22 mouse cellular contexts compared by ENCODE assay signal in genomic region chr9:35057631-35058030, GRCm38 (mm10).
DNase-seq lines count a peak whose midpoint lies in the region; ATAC-seq and TF ChIP-seq lines count a peak whose summit lies in the region.
"Had no signal": no experiment of that assay in that cellular context is flagged by ENCODE, and none has a peak within 500 bp of the region (broad histone marks: within the 10 kb centered on the region; RNA-seq: fewer than 3 reads in every experiment).

No protein-coding gene starts in this region.

- peaks cover 13% of the 10 kb centered on the region for H3K36me3 ChIP-seq in intestine, embryonic 14.5 days (ENCODE audit: control insufficient read depth, insufficient read depth, low read length)
- H3K36me3 ChIP-seq in intestine, postnatal 0 days (ENCODE audit: control insufficient read depth, insufficient read depth): peaks cover 33% of the 10 kb centered on the region
- H3K36me3 ChIP-seq in kidney, embryonic 15.5 days: peaks cover 13% of the 10 kb centered on the region
- H3K36me3 ChIP-seq: forebrain, embryonic 15.5 days had no signal

- H3K4me2 ChIP-seq in intestine, embryonic 14.5 days (ENCODE audit: low read length): no peak overlapping the region
- H3K4me2 ChIP-seq in intestine, postnatal 0 days (replicated peaks; ENCODE audit: low read depth): no peak overlapping the region
- H3K4me2 ChIP-seq in kidney, embryonic 15.5 days: no peak overlapping the region
- H3K4me2 ChIP-seq: embryonic facial prominence, embryonic 13.5 days; forebrain, embryonic 15.5 days; hindbrain, embryonic 12.5 days; liver, embryonic 15.5 days; lung, embryonic 15.5 days; midbrain, embryonic 13.5 days had no signal

- no peak for TF ChIP-seq CTCF in intestine, postnatal 0 days (IDR thresholded peaks at IDR 0.05; ENCODE audit: low read depth)

- no peak overlapping the region for H3K27ac ChIP-seq in intestine, embryonic 14.5 days (ENCODE audit: low read depth)
- H3K27ac ChIP-seq in intestine, postnatal 0 days (ENCODE audit: low read depth, low read length): no peak overlapping the region
- no peak overlapping the region for H3K27ac ChIP-seq in kidney, embryonic 15.5 days
- H3K27ac ChIP-seq: embryonic facial prominence, embryonic 13.5 days; forebrain, embryonic 10.5 days; forebrain, embryonic 15.5 days; hindbrain, embryonic 12.5 days; hindbrain, postnatal 0 days; liver, embryonic 15.5 days; lung, embryonic 15.5 days; midbrain, embryonic 13.5 days had no signal

- ATAC-seq in intestine, embryonic 14.5 days (replicated peaks; ENCODE audit: low FRiP score, low TSS enrichment, low read depth): no peak
- ATAC-seq in intestine, postnatal 0 days: no peak
- ATAC-seq in kidney, embryonic 15.5 days (replicated peaks; ENCODE audit: low FRiP score): no peak
- ATAC-seq: forebrain, embryonic 15.5 days; hindbrain, postnatal 0 days; intestine, embryonic 16.5 days; midbrain, embryonic 13.5 days; Patski had no signal

- no peak overlapping the region for H3K4me3 ChIP-seq in intestine, embryonic 14.5 days (ENCODE audit: low read depth, low read length)
- H3K4me3 ChIP-seq in intestine, postnatal 0 days (ENCODE audit: low read depth, low read length): no peak overlapping the region
- H3K4me3 ChIP-seq in kidney, embryonic 15.5 days (replicated peaks): no peak overlapping the region
- H3K4me3 ChIP-seq: embryonic facial prominence, embryonic 13.5 days; forebrain, embryonic 10.5 days; forebrain, embryonic 15.5 days; hindbrain, embryonic 12.5 days; liver, embryonic 15.5 days; lung, embryonic 15.5 days; megakaryocyte, embryonic 14.5 days; midbrain, embryonic 13.5 days had no signal

- peak; percentile 0 for DNase-seq in cerebellum, adult 11-12 months
- no peak for DNase-seq in cerebellum, adult 11 months
- DNase-seq in intestine, embryonic 14.5 days (ENCODE audit: low spot score): peak; percentile 27
- DNase-seq in kidney, postnatal 10 days: peak; percentile 2
- DNase-seq: cerebellum, postnatal 10 days; layer of hippocampus, postnatal 36 days; left cerebral cortex, postnatal 4 days; thymus, adult 2 months; thymus, postnatal 36 days had no signal

- H3K9ac ChIP-seq in intestine, embryonic 14.5 days (ENCODE audit: low read length): no peak overlapping the region
- H3K9ac ChIP-seq in intestine, postnatal 0 days (ENCODE audit: low read depth, low read length): no peak overlapping the region
- H3K9ac ChIP-seq in kidney, embryonic 15.5 days: no peak overlapping the region
- H3K9ac ChIP-seq: embryonic facial prominence, embryonic 13.5 days; forebrain, embryonic 15.5 days; hindbrain, embryonic 12.5 days; liver, embryonic 15.5 days; lung, embryonic 15.5 days; midbrain, embryonic 13.5 days had no signal

- no peaks in the 10 kb centered on the region for H3K9me3 ChIP-seq in intestine, embryonic 14.5 days (ENCODE audit: control insufficient read depth, low read length)
- no peaks in the 10 kb centered on the region for H3K9me3 ChIP-seq in intestine, postnatal 0 days (ENCODE audit: control insufficient read depth)
- no peaks in the 10 kb centered on the region for H3K9me3 ChIP-seq in kidney, embryonic 15.5 days (replicated peaks)
- H3K9me3 ChIP-seq: embryonic facial prominence, embryonic 13.5 days; forebrain, embryonic 10.5 days; forebrain, embryonic 15.5 days; hindbrain, embryonic 12.5 days; liver, embryonic 15.5 days; lung, embryonic 15.5 days; megakaryocyte, embryonic 14.5 days; midbrain, embryonic 13.5 days had no signal

- H3K27me3 ChIP-seq in intestine, embryonic 14.5 days (replicated peaks; ENCODE audit: control insufficient read depth, insufficient read depth, low read length): no peaks in the 10 kb centered on the region
- H3K27me3 ChIP-seq in intestine, postnatal 0 days (replicated peaks; ENCODE audit: control insufficient read depth, insufficient read depth, low read length): no peaks in the 10 kb centered on the region
- H3K27me3 ChIP-seq in kidney, embryonic 15.5 days: no peaks in the 10 kb centered on the region
- H3K27me3 ChIP-seq: embryonic facial prominence, embryonic 13.5 days; forebrain, embryonic 15.5 days; hindbrain, embryonic 12.5 days; liver, embryonic 15.5 days; lung, embryonic 15.5 days; megakaryocyte, embryonic 14.5 days; midbrain, embryonic 13.5 days; Patski had no signal

- WGBS in intestine, embryonic 14.5 days: 89% methylated on average over 6 of the region's 6 CpGs
- WGBS in intestine, postnatal 0 days: 76% methylated on average over 6 of the region's 6 CpGs
- WGBS in kidney, embryonic 15.5 days: 87% methylated on average over 6 of the region's 6 CpGs

- no peaks in the 10 kb centered on the region for H3K4me1 ChIP-seq in intestine, embryonic 14.5 days (replicated peaks; ENCODE audit: control insufficient read depth, insufficient read depth, low read length)
- H3K4me1 ChIP-seq in intestine, postnatal 0 days (replicated peaks; ENCODE audit: control insufficient read depth, insufficient read depth, low read length): peaks cover 5% of the 10 kb centered on the region; the same call in 1 of the 2 replicates
- H3K4me1 ChIP-seq in kidney, embryonic 15.5 days: no peaks in the 10 kb centered on the region
- H3K4me1 ChIP-seq: forebrain, embryonic 15.5 days; hindbrain, embryonic 12.5 days had no signal
